Mouse (Mus musculus) CH12.LX (cell line): ENCODE measurements around the gene Arhgef39. TPM values are rescaled to one million over a fixed set of nuclear protein-coding genes. Genes with fewer than 3 reads are reported as not detected.

Experiments
- DNase-seq: peaks from one replicate; pipeline ENCODE4 v3.0.0-alpha.2; 2013; ENCODE audit errors: extremely low read depth
- H3K27ac ChIP-seq: 2 replicates; pipeline ENCODE4 v1.5.1; 2012; ENCODE audit warnings: low read depth, mild to moderate bottlenecking, control low read depth, moderate library complexity; ENCODE audit not compliant: insufficient read depth
- H3K27me3 ChIP-seq: replicated peaks from 2 replicates; pipeline ENCODE3; 2012; ENCODE audit warnings: inconsistent platforms
- H3K36me3 ChIP-seq, 2 experiments: replicated peaks in 1 of 2; 2 replicates each; pipeline versions ENCODE3 to v1.6.1; 2012; ENCODE audit warnings: inconsistent platforms in 1 of 2, low read length in 1 of 2, mild to moderate bottlenecking in 1 of 2, mixed read lengths in 1 of 2, moderate library complexity in 1 of 2; ENCODE audit not compliant: control insufficient read depth in 1 of 2, insufficient read depth in 1 of 2
- H3K4me1 ChIP-seq, 2 experiments: 2 replicates each; pipeline ENCODE4 v1.6.1; 2012; ENCODE audit warnings: inconsistent platforms in 1 of 2, moderate library complexity in 1 of 2; ENCODE audit not compliant: insufficient read depth in 2 of 2, control insufficient read depth in 1 of 2
- H3K4me2 ChIP-seq: 2 replicates; pipeline ENCODE4 v1.6.1; 2012; ENCODE audit warnings: low read depth, mild to moderate bottlenecking, control low read depth; ENCODE audit not compliant: poor library complexity, insufficient read depth, severe bottlenecking
- H3K4me3 ChIP-seq, 3 experiments: fragments of 150-350 bp in 1 of 3; sonication (generic) in 1 of 3; replicated peaks in 1 of 3; 2 replicates each; pipeline versions ENCODE3 to v1.5.1; 2011 to 2012; ENCODE audit warnings: low read depth in 2 of 3, low read length in 2 of 3, mild to moderate bottlenecking in 2 of 3, moderate library complexity in 2 of 3, control low read depth in 1 of 3, improper control_type of control experiment in 1 of 3, inconsistent platforms in 1 of 3, mixed read lengths in 1 of 3; ENCODE audit not compliant: poor library complexity in 1 of 3
- H3K79me2 ChIP-seq: replicated peaks from 2 replicates; pipeline ENCODE4 v1.6.1; 2012; ENCODE audit warnings: mild to moderate bottlenecking, moderate library complexity; ENCODE audit not compliant: control insufficient read depth, poor library complexity, insufficient read depth, severe bottlenecking; ENCODE audit errors: extremely low read depth
- H3K9ac ChIP-seq: 2 replicates; pipeline ENCODE4 v1.6.1; 2012; ENCODE audit warnings: low read depth, mild to moderate bottlenecking, control low read depth, moderate library complexity; ENCODE audit not compliant: insufficient read depth
- H3K9me3 ChIP-seq: replicated peaks from 2 replicates; pipeline ENCODE3; 2012; ENCODE audit warnings: low read length, inconsistent platforms, mixed read lengths
- BHLHE40 ChIP-seq: IDR thresholded peaks from 2 replicates; pipeline ENCODE4 v1.6.1; 2011; ENCODE audit warnings: mild to moderate bottlenecking, low read depth, low read length, improper control_type of control experiment
- CHD1 ChIP-seq: IDR thresholded peaks from 2 replicates; pipeline ENCODE4 v1.6.1; 2012; ENCODE audit warnings: low read depth, low read length, improper control_type of control experiment, inconsistent platforms
- CHD2 ChIP-seq: IDR thresholded peaks from 2 replicates; pipeline ENCODE4 v1.6.1; 2011; ENCODE audit warnings: low read length, improper control_type of control experiment
- E2F4 ChIP-seq: IDR thresholded peaks from 2 replicates; pipeline ENCODE4 v1.6.1; 2011; ENCODE audit warnings: low read depth, low read length, improper control_type of control experiment; ENCODE audit not compliant: insufficient replicate concordance
- ELF1 ChIP-seq: IDR thresholded peaks from 2 replicates; pipeline ENCODE4 v1.6.1; 2014; ENCODE audit warnings: low read depth, mild to moderate bottlenecking, inconsistent platforms, low read length, improper control_type of control experiment
- EP300 ChIP-seq: IDR thresholded peaks from 2 replicates; pipeline ENCODE4 v1.6.1; 2011; ENCODE audit warnings: low read length, improper control_type of control experiment
- ETS1 ChIP-seq: conservative IDR thresholded peaks from 2 replicates; pipeline ENCODE4 v1.6.1; 2012; ENCODE audit warnings: low read depth, mild to moderate bottlenecking, inconsistent platforms, low read length, improper control_type of control experiment, moderate library complexity
- GABPA ChIP-seq: IDR thresholded peaks from 2 replicates; pipeline ENCODE4 v1.6.1; 2012; ENCODE audit warnings: low read depth, low read length, improper control_type of control experiment, inconsistent platforms; ENCODE audit not compliant: insufficient replicate concordance
- HCFC1 ChIP-seq: IDR thresholded peaks from 2 replicates; pipeline ENCODE4 v1.6.1; 2012; ENCODE audit warnings: low read depth, mild to moderate bottlenecking, inconsistent platforms, low read length, improper control_type of control experiment
- IRF4 ChIP-seq: IDR thresholded peaks from 2 replicates; pipeline ENCODE4 v1.6.1; 2014; ENCODE audit warnings: low read depth, mild to moderate bottlenecking, inconsistent platforms, low read length, improper control_type of control experiment
- JUN ChIP-seq: IDR thresholded peaks from 2 replicates; pipeline ENCODE4 v1.6.1; 2011; ENCODE audit warnings: low read depth, mild to moderate bottlenecking, low read length, improper control_type of control experiment, moderate library complexity; ENCODE audit not compliant: insufficient read depth
- JUND ChIP-seq: conservative IDR thresholded peaks from 2 replicates; pipeline ENCODE4 v1.6.1; 2011; ENCODE audit warnings: low read depth, low read length, improper control_type of control experiment
- MAFK ChIP-seq: IDR thresholded peaks from 2 replicates; pipeline ENCODE4 v1.6.1; 2011; ENCODE audit warnings: low read length, improper control_type of control experiment; ENCODE audit not compliant: insufficient replicate concordance
- MAZ ChIP-seq: IDR thresholded peaks from 2 replicates; pipeline ENCODE4 v1.6.1; 2012; ENCODE audit warnings: low read depth, mild to moderate bottlenecking, inconsistent platforms, low read length, improper control_type of control experiment, moderate library complexity
- MEF2A ChIP-seq: IDR thresholded peaks from 2 replicates; pipeline ENCODE4 v1.6.1; 2014; ENCODE audit warnings: low read depth, mild to moderate bottlenecking, inconsistent platforms, low read length, improper control_type of control experiment, borderline replicate concordance
- MYC ChIP-seq: IDR thresholded peaks from 2 replicates; pipeline ENCODE4 v1.6.1; 2011; ENCODE audit warnings: low read depth, mild to moderate bottlenecking, improper control_type of control experiment, low read length
- NELFE ChIP-seq: IDR thresholded peaks from 2 replicates; pipeline ENCODE4 v1.6.1; 2011; ENCODE audit warnings: low read depth, low read length, improper control_type of control experiment
- NRF1 ChIP-seq: IDR thresholded peaks from 2 replicates; pipeline ENCODE4 v1.6.1; 2014; ENCODE audit warnings: low read depth, mild to moderate bottlenecking, inconsistent platforms, low read length, improper control_type of control experiment, moderate library complexity
- POLR2A ChIP-seq: IDR thresholded peaks from 2 replicates; pipeline ENCODE4 v1.6.1; 2011; ENCODE audit warnings: low read depth, mild to moderate bottlenecking, improper control_type of control experiment, low read length
- POLR2AphosphoS2 ChIP-seq: IDR thresholded peaks from 2 replicates; pipeline ENCODE4 v1.6.1; 2011; ENCODE audit warnings: low read depth, low read length, improper control_type of control experiment
- RAD21 ChIP-seq: IDR thresholded peaks from 2 replicates; pipeline ENCODE4 v1.6.1; 2011; ENCODE audit warnings: low read depth, mild to moderate bottlenecking, low read length, improper control_type of control experiment, moderate library complexity
- RCOR1 ChIP-seq: conservative IDR thresholded peaks from 2 replicates; pipeline ENCODE4 v1.6.1; 2012; ENCODE audit warnings: low read depth, mild to moderate bottlenecking, inconsistent platforms, low read length, improper control_type of control experiment
- SIN3A ChIP-seq: IDR thresholded peaks from 2 replicates; pipeline ENCODE4 v1.6.1; 2012; ENCODE audit warnings: low read length, improper control_type of control experiment, inconsistent platforms
- SMC3 ChIP-seq: IDR thresholded peaks from 2 replicates; pipeline ENCODE4 v1.6.1; 2011; ENCODE audit warnings: low read depth, low read length, improper control_type of control experiment
- TBP ChIP-seq: conservative IDR thresholded peaks from 2 replicates; pipeline ENCODE4 v1.6.1; 2011; ENCODE audit warnings: low read depth, low read length, improper control_type of control experiment
- TCF12 ChIP-seq: IDR thresholded peaks from 2 replicates; pipeline ENCODE4 v1.6.1; 2014; ENCODE audit warnings: low read depth, mild to moderate bottlenecking, inconsistent platforms, low read length, improper control_type of control experiment
- UBTF ChIP-seq: IDR thresholded peaks from 2 replicates; pipeline ENCODE4 v1.6.1; 2012; ENCODE audit warnings: low read depth, mild to moderate bottlenecking, inconsistent platforms, low read length, improper control_type of control experiment, moderate library complexity
- USF2 ChIP-seq: conservative IDR thresholded peaks from 2 replicates; pipeline ENCODE4 v1.6.1; 2011; ENCODE audit warnings: low read depth, low read length, improper control_type of control experiment
- ZC3H11A ChIP-seq: IDR thresholded peaks from 2 replicates; pipeline ENCODE4 v1.6.1; 2012; ENCODE audit warnings: low read depth, mild to moderate bottlenecking, inconsistent platforms, low read length, improper control_type of control experiment
- ZKSCAN1 ChIP-seq: IDR thresholded peaks from 2 replicates; pipeline ENCODE4 v1.6.1; 2012; ENCODE audit warnings: low read depth, inconsistent platforms, low read length, improper control_type of control experiment, borderline replicate concordance
- ZMIZ1 ChIP-seq: IDR thresholded peaks from 2 replicates; pipeline ENCODE4 v1.6.1; 2012; ENCODE audit warnings: low read depth, mild to moderate bottlenecking, inconsistent platforms, low read length, improper control_type of control experiment
- ZNF384 ChIP-seq: IDR thresholded peaks from 2 replicates; pipeline ENCODE4 v1.6.1; 2012; ENCODE audit warnings: low read depth, low read length, improper control_type of control experiment, inconsistent platforms
- dilution Hi-C: fragments of 300-500 bp; cut with MboI; formaldehyde crosslinking; loops from 2 replicates; pipeline ENCODE4 v1.14.3; 2020; ENCODE audit warnings: low sequenced_read_pairs; ENCODE audit not compliant: extremely low pct_unique_long_range_greater_than_20kb, extremely low pct_ligation_motif_present
- in situ Hi-C: fragments of 300-500 bp; cut with MboI; formaldehyde crosslinking; loops from 3 replicates; pipeline ENCODE4 v1.14.3; 2019; ENCODE audit warnings: low sequenced_read_pairs, low pct_ligation_motif_present, low pct_unique_long_range_greater_than_20kb, mixed read lengths
- polyA plus RNA-seq: library from polyadenylated mRNA; unstranded; fragments of >175 nt; gene quantifications from 2 replicates; pipeline ENCODE4 v1.2.1, GENCODE M21; 2012; ENCODE audit warnings: low read depth; ENCODE audit not compliant: insufficient read length
- total RNA-seq, 2 experiments: library from RNA; depleted of rRNA; stranded (reverse); fragments of 300-350 nt in 1 of 2; fragments of >200 nt in 1 of 2; gene quantifications; 2 replicates each; pipeline ENCODE4 v1.2.3; 2012 to 2014

The Arhgef39 gene
- total and polyA plus RNA-seq, 3 experiments, result 4.8 to 7.5 (median 7.1) TPM

DNA sequence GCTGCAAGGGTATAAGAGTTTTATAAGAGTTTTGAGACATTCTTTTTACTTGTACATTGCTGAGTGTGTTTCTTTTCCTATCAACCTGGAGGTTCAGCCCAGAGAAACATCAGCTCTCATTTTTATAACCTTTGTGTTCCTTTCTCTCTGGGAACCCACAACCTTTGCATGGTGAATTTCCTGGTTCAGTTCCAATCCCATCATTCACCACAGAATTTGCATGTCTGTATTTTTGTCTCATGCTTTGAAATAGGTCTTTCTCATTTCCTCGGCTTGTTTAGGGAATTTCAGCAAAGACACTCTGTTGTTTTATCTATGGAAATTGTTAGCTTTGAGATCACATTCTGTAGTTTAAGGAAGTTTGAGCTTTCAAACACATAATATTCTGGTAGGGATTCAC is 25.9 kb downstream of the Arhgef39 start:
- peak overlapping the region; percentile 25; the same call in 1 of the 2 replicates for H3K4me2 ChIP-seq
- no peak overlapping the region for H3K9ac ChIP-seq
- peaks cover 9% of the 10 kb centered on the region for H3K9me3 ChIP-seq
- no peak overlapping the region for H3K27ac ChIP-seq
- TF ChIP-seq NELFE (no peak), CHD2 (no peak), CHD1 (no peak), MEF2A (peak; percentile 83), TCF12 (peak; percentile 50; the same call in 1 of the 2 replicates), GABPA (no peak), UBTF (no peak), POLR2A (no peak), SMC3 (no peak), MAFK (peak; percentile 86), MYC (no peak), ZKSCAN1 (no peak), E2F4 (no peak), ZNF384 (no peak), IRF4 (peak; percentile 73), EP300 (peak; percentile 86), USF2 (no peak), BHLHE40 (peak; percentile 78), MAZ (no peak), NRF1 (no peak), RAD21 (no peak), SIN3A (no peak), POLR2AphosphoS2 (no peak), TBP (no peak), ZMIZ1 (no peak), ETS1 (peak; percentile 60), JUN (no peak), ELF1 (peak; percentile 27; the same call in 1 of the 2 replicates), HCFC1 (no peak), RCOR1 (no peak), ZC3H11A (no peak), JUND (no peak)
- H3K27me3 ChIP-seq, result no peaks in the 10 kb centered on the region
- dilution Hi-C loops, result no loop called here
- in situ Hi-C loops, result no loop called here
- peak; percentile 79 for DNase-seq
- no peaks in the 10 kb centered on the region for H3K36me3 ChIP-seq
- no peaks in the 10 kb centered on the region for H3K79me2 ChIP-seq
- H3K4me3 ChIP-seq, result no peak overlapping the region
- peaks cover 10 to 40% of the 10 kb centered on the region in 2 experiments for H3K4me1 ChIP-seq
